Mouse (Mus musculus): Measurements from ENCODE around the gene Psap. TPM values are rescaled to one million over a fixed set of nuclear protein-coding genes. Genes with fewer than 3 reads are reported as not detected.

Gene Psap
- total and polyA plus RNA-seq, 3 experiments, result 35.8 to 103 (median 74.8) TPM

GRCm38 (mm10) chr10:60250426-60250965, 26.9 kb upstream of the Psap start:
- H3K27me3 ChIP-seq (ENCODE audit: insufficient read depth, low read length), result peaks cover 3% of the 10 kb centered on the region; the same call in 1 of the 2 replicates
- H3K4me3 ChIP-seq (ENCODE audit: low read depth, low read length), result no peak overlapping the region
- TF ChIP-seq POLR2AphosphoS5 (IDR thresholded peaks at IDR 0.05; ENCODE audit: insufficient replicate concordance, low read depth, low read length), result no peak
- no peak for TF ChIP-seq GATA2 (IDR thresholded peaks at IDR 0.05; ENCODE audit: borderline replicate concordance, low read depth, low read length)
- no peak for TF ChIP-seq CTCF (IDR thresholded peaks at IDR 0.05; ENCODE audit: low read depth, low read length)
- TF ChIP-seq TAL1 (conservative IDR thresholded peaks at IDR 0.05; ENCODE audit: low read depth, low read length), result no peak
- no peak for TF ChIP-seq GATA1 (IDR thresholded peaks at IDR 0.05; ENCODE audit: borderline replicate concordance, low read length)
- no peaks in the 10 kb centered on the region for H3K9me3 ChIP-seq (replicated peaks)
- no peak for DNase-seq (ENCODE audit: low spot score)
- no peaks in the 10 kb centered on the region for H3K4me1 ChIP-seq (ENCODE audit: insufficient read depth, low read depth, low read length)
- no peak for ATAC-seq (ENCODE audit: extremely low read depth, insufficient number of reproducible peaks, low FRiP score, poor library complexity, severe bottlenecking)
- no peaks in the 10 kb centered on the region for H3K36me3 ChIP-seq (replicated peaks)

- TF ChIP-seq CTCF (IDR thresholded peaks at IDR 0.05; ENCODE audit: low read depth, low read length) (no peak), GATA2 (IDR thresholded peaks at IDR 0.05; ENCODE audit: borderline replicate concordance, low read depth, low read length) (no peak), GATA1 (IDR thresholded peaks at IDR 0.05; ENCODE audit: borderline replicate concordance, low read length) (no peak), TAL1 (conservative IDR thresholded peaks at IDR 0.05; ENCODE audit: low read depth, low read length) (no peak), POLR2AphosphoS5 (IDR thresholded peaks at IDR 0.05; ENCODE audit: insufficient replicate concordance, low read depth, low read length) (no peak)
Observed at GRCm38 (mm10) chr10:60252187-60252586, 25.2 kb upstream of the Psap start.

GRCm38 (mm10) chr10:60252606-60253005, 24.8 kb upstream of the Psap start:
- no peak overlapping the region for H3K4me3 ChIP-seq (ENCODE audit: low read depth, low read length)
- H3K36me3 ChIP-seq (replicated peaks), result no peaks in the 10 kb centered on the region
- no peaks in the 10 kb centered on the region for H3K9me3 ChIP-seq (replicated peaks)
- ATAC-seq (ENCODE audit: extremely low read depth, insufficient number of reproducible peaks, low FRiP score, poor library complexity, severe bottlenecking) (no peak), DNase-seq (ENCODE audit: low spot score) (no peak)
- H3K4me1 ChIP-seq (ENCODE audit: insufficient read depth, low read depth, low read length), result no peaks in the 10 kb centered on the region
- H3K27me3 ChIP-seq (ENCODE audit: insufficient read depth, low read length), result peaks cover 3% of the 10 kb centered on the region; the same call in 1 of the 2 replicates
- TF ChIP-seq GATA2 (IDR thresholded peaks at IDR 0.05; ENCODE audit: borderline replicate concordance, low read depth, low read length), result no peak
- no peak for TF ChIP-seq TAL1 (conservative IDR thresholded peaks at IDR 0.05; ENCODE audit: low read depth, low read length)
- TF ChIP-seq POLR2AphosphoS5 (IDR thresholded peaks at IDR 0.05; ENCODE audit: insufficient replicate concordance, low read depth, low read length), result no peak
- no peak for TF ChIP-seq CTCF (IDR thresholded peaks at IDR 0.05; ENCODE audit: low read depth, low read length)
- no peak for TF ChIP-seq GATA1 (IDR thresholded peaks at IDR 0.05; ENCODE audit: borderline replicate concordance, low read length)

More at GRCm38 (mm10) chr10:60252187-60252586, 25.2 kb upstream of the Psap start:
- ATAC-seq (ENCODE audit: extremely low read depth, insufficient number of reproducible peaks, low FRiP score, poor library complexity, severe bottlenecking) (no peak), DNase-seq (ENCODE audit: low spot score) (no peak)
- Histone ChIP-seq H3K4me1 (ENCODE audit: insufficient read depth, low read depth, low read length) (no peaks in the 10 kb centered on the region), H3K9me3 (replicated peaks) (no peaks in the 10 kb centered on the region), H3K36me3 (replicated peaks) (no peaks in the 10 kb centered on the region), H3K27me3 (ENCODE audit: insufficient read depth, low read length) (peaks cover 3% of the 10 kb centered on the region; the same call in 1 of the 2 replicates), H3K4me3 (ENCODE audit: low read depth, low read length) (no peak overlapping the region)

- no peak overlapping the region for H3K4me3 ChIP-seq (ENCODE audit: low read depth, low read length)
- DNase-seq (ENCODE audit: low spot score), result no peak
- H3K36me3 ChIP-seq (replicated peaks), result no peaks in the 10 kb centered on the region
- no peak for TF ChIP-seq GATA1 (IDR thresholded peaks at IDR 0.05; ENCODE audit: borderline replicate concordance, low read length)
- no peak for TF ChIP-seq CTCF (IDR thresholded peaks at IDR 0.05; ENCODE audit: low read depth, low read length)
- TF ChIP-seq GATA2 (IDR thresholded peaks at IDR 0.05; ENCODE audit: borderline replicate concordance, low read depth, low read length), result no peak
- no peak for TF ChIP-seq TAL1 (conservative IDR thresholded peaks at IDR 0.05; ENCODE audit: low read depth, low read length)
- TF ChIP-seq POLR2AphosphoS5 (IDR thresholded peaks at IDR 0.05; ENCODE audit: insufficient replicate concordance, low read depth, low read length), result no peak
- no peak for ATAC-seq (ENCODE audit: extremely low read depth, insufficient number of reproducible peaks, low FRiP score, poor library complexity, severe bottlenecking)
- no peaks in the 10 kb centered on the region for H3K9me3 ChIP-seq (replicated peaks)
- H3K27me3 ChIP-seq (ENCODE audit: insufficient read depth, low read length), result peaks cover 3% of the 10 kb centered on the region; the same call in 1 of the 2 replicates
- H3K4me1 ChIP-seq (ENCODE audit: insufficient read depth, low read depth, low read length), result no peaks in the 10 kb centered on the region
Observed at GRCm38 (mm10) chr10:60256088-60256487, 21.3 kb upstream of the Psap start.

GRCm38 (mm10) chr10:60257261-60257825, 20.1 kb upstream of the Psap start:
- no peaks in the 10 kb centered on the region for H3K4me1 ChIP-seq (ENCODE audit: insufficient read depth, low read depth, low read length)
- ATAC-seq (ENCODE audit: extremely low read depth, insufficient number of reproducible peaks, low FRiP score, poor library complexity, severe bottlenecking) (no peak), DNase-seq (ENCODE audit: low spot score) (no peak)
- no peaks in the 10 kb centered on the region for H3K36me3 ChIP-seq (replicated peaks)
- no peak for TF ChIP-seq GATA1 (IDR thresholded peaks at IDR 0.05; ENCODE audit: borderline replicate concordance, low read length)
- no peak for TF ChIP-seq CTCF (IDR thresholded peaks at IDR 0.05; ENCODE audit: low read depth, low read length)
- no peak for TF ChIP-seq TAL1 (conservative IDR thresholded peaks at IDR 0.05; ENCODE audit: low read depth, low read length)
- TF ChIP-seq GATA2 (IDR thresholded peaks at IDR 0.05; ENCODE audit: borderline replicate concordance, low read depth, low read length), result no peak
- TF ChIP-seq POLR2AphosphoS5 (IDR thresholded peaks at IDR 0.05; ENCODE audit: insufficient replicate concordance, low read depth, low read length), result no peak
- H3K4me3 ChIP-seq (ENCODE audit: low read depth, low read length), result no peak overlapping the region
- peaks cover 3% of the 10 kb centered on the region; the same call in 1 of the 2 replicates for H3K27me3 ChIP-seq (ENCODE audit: insufficient read depth, low read length)
- no peaks in the 10 kb centered on the region for H3K9me3 ChIP-seq (replicated peaks)

- Histone ChIP-seq H3K36me3 (replicated peaks) (no peaks in the 10 kb centered on the region), H3K4me1 (ENCODE audit: insufficient read depth, low read depth, low read length) (no peaks in the 10 kb centered on the region), H3K4me3 (ENCODE audit: low read depth, low read length) (no peak overlapping the region), H3K27me3 (ENCODE audit: insufficient read depth, low read length) (peaks cover 6% of the 10 kb centered on the region; the same call in 1 of the 2 replicates), H3K9me3 (replicated peaks) (no peaks in the 10 kb centered on the region)
- ATAC-seq (ENCODE audit: extremely low read depth, insufficient number of reproducible peaks, low FRiP score, poor library complexity, severe bottlenecking) (no peak), DNase-seq (ENCODE audit: low spot score) (no peak)
- TF ChIP-seq TAL1 (conservative IDR thresholded peaks at IDR 0.05; ENCODE audit: low read depth, low read length) (no peak), GATA2 (IDR thresholded peaks at IDR 0.05; ENCODE audit: borderline replicate concordance, low read depth, low read length) (no peak)
Observed at GRCm38 (mm10) chr10:60260557-60261294, 16.7 kb upstream of the Psap start.
